Mouse (Mus musculus): Measurements from ENCODE around the gene Ppp1r10. TPM values are rescaled to one million over a fixed set of nuclear protein-coding genes. Genes with fewer than 3 reads are reported as not detected.

Gene Ppp1r10
- total and polyA plus RNA-seq, 2 experiments from 2014 or later, result 20.3 to 37.5 TPM

GRCm38 (mm10) chr17:35870151-35870883 lies 45.9 kb upstream of the Ppp1r10 start:
- H3K4me3 ChIP-seq (ENCODE audit: low read length), result peak overlapping the region; percentile 56
- ATAC-seq (no peak), DNase-seq (ENCODE audit: low spot score) (no peak)
- no peaks in the 10 kb centered on the region for H3K9me3 ChIP-seq (ENCODE audit: low read length)
- no peaks in the 10 kb centered on the region for H3K27me3 ChIP-seq (ENCODE audit: insufficient read depth, low read length)
- peak overlapping the region; percentile 95 for H3K27ac ChIP-seq
- peaks cover 3% of the 10 kb centered on the region; the same call in 1 of the 2 replicates for H3K36me3 ChIP-seq (ENCODE audit: insufficient read depth, low read length)
- 65% methylated on average over 8 of the region's 9 CpGs for WGBS
- TF ChIP-seq CTCF (IDR thresholded peaks at IDR 0.05; ENCODE audit: low read depth), result no peak
- H3K9ac ChIP-seq (replicated peaks; ENCODE audit: low read length), result peak overlapping the region; percentile 24; the same call in 1 of the 2 replicates
- peaks cover 19% of the 10 kb centered on the region for H3K4me1 ChIP-seq (ENCODE audit: insufficient read depth, low read length)
- peak overlapping the region; percentile 93 for H3K4me2 ChIP-seq (ENCODE audit: low read depth, low read length)

- WGBS, result 77% methylated on average over 8 of the region's 8 CpGs
- Histone ChIP-seq H3K36me3 (ENCODE audit: insufficient read depth, low read length) (peaks cover 3% of the 10 kb centered on the region; the same call in 1 of the 2 replicates), H3K27me3 (ENCODE audit: insufficient read depth, low read length) (no peaks in the 10 kb centered on the region), H3K4me1 (ENCODE audit: insufficient read depth, low read length) (peaks cover 19% of the 10 kb centered on the region), H3K4me2 (ENCODE audit: low read depth, low read length) (peak overlapping the region; percentile 93), H3K9me3 (ENCODE audit: low read length) (no peaks in the 10 kb centered on the region), H3K9ac (replicated peaks; ENCODE audit: low read length) (no peak overlapping the region), H3K4me3 (ENCODE audit: low read length) (peak overlapping the region; percentile 56; the same call in 1 of the 2 replicates), H3K27ac (peak overlapping the region; percentile 95; the same call in 1 of the 2 replicates)
- DNase-seq (ENCODE audit: low spot score) (peak; percentile 23), ATAC-seq (no peak)
- TF ChIP-seq CTCF (IDR thresholded peaks at IDR 0.05; ENCODE audit: low read depth), result peak; percentile 73
Measured at GRCm38 (mm10) chr17:35870884-35871696, 45.1 kb upstream of the Ppp1r10 start.

- peak; percentile 87 for DNase-seq (ENCODE audit: low spot score)
- H3K27ac ChIP-seq, result peak overlapping the region; percentile 16
- TF ChIP-seq CTCF (IDR thresholded peaks at IDR 0.05; ENCODE audit: low read depth), result peak; percentile 93
- no peaks in the 10 kb centered on the region for H3K9me3 ChIP-seq (ENCODE audit: low read length)
- 0 out of 2 replicates have a peak overlapping the region, but pooled peaks have one; percentile 5 for H3K9ac ChIP-seq (replicated peaks; ENCODE audit: low read length)
- H3K4me2 ChIP-seq (ENCODE audit: low read depth, low read length), result no peak overlapping the region
- ATAC-seq, result peak; percentile 57
- no peaks in the 10 kb centered on the region for H3K27me3 ChIP-seq (ENCODE audit: insufficient read depth, low read length)
- H3K4me3 ChIP-seq (ENCODE audit: low read length), result no peak overlapping the region
- H3K36me3 ChIP-seq (ENCODE audit: insufficient read depth, low read length), result peaks cover 3% of the 10 kb centered on the region; the same call in 1 of the 2 replicates
- H3K4me1 ChIP-seq (ENCODE audit: insufficient read depth, low read length), result peaks cover 13% of the 10 kb centered on the region
- WGBS, result 31% methylated on average over 20 of the region's 21 CpGs
Measured at GRCm38 (mm10) chr17:35873774-35874519, 42.3 kb upstream of the Ppp1r10 start.

- no peaks in the 10 kb centered on the region for H3K9me3 ChIP-seq (ENCODE audit: low read length)
Measured at GRCm38 (mm10) chr17:35874721-35875120, 41.5 kb upstream of the Ppp1r10 start.

GRCm38 (mm10) chr17:35879245-35880057 lies 36.8 kb upstream of the Ppp1r10 start, which contains the start of gene Dhx16:
Dhx16 (plus strand) TSS chr17:35879819.
- Histone ChIP-seq H3K9ac (replicated peaks; ENCODE audit: low read length) (peak within 1 kb of the TSS; percentile 81), H3K4me3 (ENCODE audit: low read length) (peak within 1 kb of the TSS; percentile 93), H3K27me3 (ENCODE audit: insufficient read depth, low read length) (no peaks in the 10 kb centered on the region), H3K9me3 (ENCODE audit: low read length) (no peaks in the 10 kb centered on the region), H3K27ac (peak within 1 kb of the TSS; percentile 77), H3K4me1 (ENCODE audit: insufficient read depth, low read length) (peaks cover 4% of the 10 kb centered on the region; the same call in 1 of the 2 replicates), H3K4me2 (ENCODE audit: low read depth, low read length) (peak within 1 kb of the TSS; percentile 83), H3K36me3 (ENCODE audit: insufficient read depth, low read length) (peaks cover 28% of the 10 kb centered on the region)
- TF ChIP-seq CTCF (IDR thresholded peaks at IDR 0.05; ENCODE audit: low read depth), result peak; percentile 89
- peak; percentile 94 for ATAC-seq
- WGBS, result 6% methylated on average over 66 of the region's 66 CpGs
- DNase-seq (ENCODE audit: low spot score), result peak; percentile 98

More at GRCm38 (mm10) chr17:35874721-35875120, 41.5 kb upstream of the Ppp1r10 start:
- H3K9ac ChIP-seq (replicated peaks; ENCODE audit: low read length), result no peak overlapping the region
- DNase-seq (ENCODE audit: low spot score) (no peak), ATAC-seq (no peak)
- H3K36me3 ChIP-seq (ENCODE audit: insufficient read depth, low read length), result peaks cover 3% of the 10 kb centered on the region; the same call in 1 of the 2 replicates
- H3K4me2 ChIP-seq (ENCODE audit: low read depth, low read length), result no peak overlapping the region
- 90% methylated on average over 6 of the region's 6 CpGs for WGBS
- TF ChIP-seq CTCF (IDR thresholded peaks at IDR 0.05; ENCODE audit: low read depth), result no peak
- no peaks in the 10 kb centered on the region for H3K27me3 ChIP-seq (ENCODE audit: insufficient read depth, low read length)
- no peak overlapping the region for H3K4me3 ChIP-seq (ENCODE audit: low read length)
- no peak overlapping the region for H3K27ac ChIP-seq
- H3K4me1 ChIP-seq (ENCODE audit: insufficient read depth, low read length), result peaks cover 8% of the 10 kb centered on the region

Measured in hindbrain, postnatal 0 days (tissue).